Mouse (Mus musculus): ENCODE results near the gene Gm21887.
"Not testable (repeated sequence)": the region's sequence is repeated elsewhere in the genome, so short reads cannot be mapped to it uniquely, and the experiment has no call there.

Gene Gm21887

GRCm38 (mm10) chrX:170009016-170009750, at the start of gene Gm21887:
Gene Gm21887 (plus strand): TSS chrX:170009659.
- peak; percentile 82 to 95 for DNase-seq

- DNase-seq, result no peak
Observed at GRCm38 (mm10) chrX:169969337-169969736, 40.1 kb upstream of the Gm21887 start.

GRCm38 (mm10) chrX:169969765-169970164, 39.7 kb upstream of the Gm21887 start:
- not testable (repeated sequence) for DNase-seq

- not testable (repeated sequence) for DNase-seq
Observed at GRCm38 (mm10) chrX:169970546-169970945, 38.9 kb upstream of the Gm21887 start.

- not testable (repeated sequence) for DNase-seq
Observed at GRCm38 (mm10) chrX:169971562-169971961, 37.9 kb upstream of the Gm21887 start.

GRCm38 (mm10) chrX:169972131-169972530, 37.3 kb upstream of the Gm21887 start:
- DNase-seq, result not testable (repeated sequence)

- peak in 1 of 2 experiments; percentile 17 for DNase-seq
Observed at GRCm38 (mm10) chrX:169972791-169973494, 36.5 kb upstream of the Gm21887 start.

- DNase-seq, result not testable (repeated sequence)
Observed at GRCm38 (mm10) chrX:169973806-169974205, 35.7 kb upstream of the Gm21887 start.

- not testable (repeated sequence) for DNase-seq
Observed at GRCm38 (mm10) chrX:169974456-169974855, 35.0 kb upstream of the Gm21887 start.

GRCm38 (mm10) chrX:169974974-169975373, 34.5 kb upstream of the Gm21887 start:
- peak in 1 of 2 experiments; percentile 9 for DNase-seq

GRCm38 (mm10) chrX:169975681-169976131, 33.8 kb upstream of the Gm21887 start:
- DNase-seq, result peak in 1 of 2 experiments; percentile 19

- not testable (repeated sequence) for DNase-seq
Observed at GRCm38 (mm10) chrX:169976340-169976739, 33.1 kb upstream of the Gm21887 start.

- DNase-seq, result peak in 1 of 2 experiments; percentile 12
Observed at GRCm38 (mm10) chrX:169977856-169978435, 31.5 kb upstream of the Gm21887 start.

GRCm38 (mm10) chrX:169978436-169979381, 30.8 kb upstream of the Gm21887 start:
- DNase-seq, result peak in 1 of 2 experiments; percentile 75

GRCm38 (mm10) chrX:169979461-169980202, 29.8 kb upstream of the Gm21887 start:
- DNase-seq, result not testable (repeated sequence)

GRCm38 (mm10) chrX:169980203-169980556, 29.3 kb upstream of the Gm21887 start:
- not testable (repeated sequence) for DNase-seq

GRCm38 (mm10) chrX:169980809-169981289, 28.6 kb upstream of the Gm21887 start:
- no peak for DNase-seq

- DNase-seq, result peak in 1 of 2 experiments; percentile 31
Observed at GRCm38 (mm10) chrX:169981761-169982181, 27.7 kb upstream of the Gm21887 start.

GRCm38 (mm10) chrX:169982606-169983400, 26.7 kb upstream of the Gm21887 start:
- DNase-seq, result not testable (repeated sequence)

GRCm38 (mm10) chrX:169983401-169984165, 25.9 kb upstream of the Gm21887 start:
- DNase-seq, result not testable (repeated sequence)
